Mouse (Mus musculus) limb, embryonic 14.5 days (tissue): Measurements from ENCODE around the gene Sapcd1. TPM values are rescaled to one million over a fixed set of nuclear protein-coding genes. Genes with fewer than 3 reads are reported as not detected.

Source experiments
- ATAC-seq: fragments of 200-750 bp; cut with Nextera tagmentation; 2 replicates; pipeline ENCODE4 v1.8.0; 2017; ENCODE audit warnings: low read depth, moderate number of reproducible peaks, moderate TSS enrichment; ENCODE audit not compliant: low FRiP score
- DNase-seq: peaks from one replicate; pipeline ENCODE4 v3.0.0-alpha.2; 2015; ENCODE audit warnings: low spot score
- H3K27ac ChIP-seq: fragments of 300-500 bp; sonication (generic); replicated peaks from 2 replicates; pipeline ENCODE4 v1.5.1; 2014; ENCODE audit warnings: low read depth, mild to moderate bottlenecking, low read length, moderate library complexity, mixed read lengths
- H3K27me3 ChIP-seq: fragments of 300-500 bp; sonication (generic); 2 replicates; pipeline ENCODE4 v1.6.1; 2014; ENCODE audit warnings: low read length, mixed read lengths; ENCODE audit not compliant: control insufficient read depth, insufficient read depth
- H3K36me3 ChIP-seq: fragments of 300-500 bp; sonication (generic); 2 replicates; pipeline ENCODE4 v1.6.1; 2014; ENCODE audit warnings: mild to moderate bottlenecking, low read length, moderate library complexity, mixed read lengths; ENCODE audit not compliant: control insufficient read depth, insufficient read depth
- H3K4me1 ChIP-seq: fragments of 300-500 bp; sonication (generic); 2 replicates; pipeline ENCODE4 v1.6.1; 2014; ENCODE audit warnings: antibody characterized with exemption, low read length, mixed read lengths; ENCODE audit not compliant: control insufficient read depth, insufficient read depth
- H3K4me2 ChIP-seq: fragments of 300-500 bp; sonication (generic); replicated peaks from 2 replicates; pipeline ENCODE4 v1.6.1; 2014; ENCODE audit warnings: low read depth, mild to moderate bottlenecking, low read length, moderate library complexity; ENCODE audit not compliant: severe bottlenecking
- H3K4me3 ChIP-seq: fragments of 300-500 bp; sonication (generic); replicated peaks from 2 replicates; pipeline ENCODE4 v1.5.1; 2014; ENCODE audit warnings: low read length
- H3K9ac ChIP-seq: fragments of 300-500 bp; sonication (generic); 2 replicates; pipeline ENCODE4 v1.6.1; 2014; ENCODE audit warnings: mild to moderate bottlenecking, low read depth, low read length, moderate library complexity; ENCODE audit not compliant: severe bottlenecking
- H3K9me3 ChIP-seq: fragments of 300-500 bp; sonication (generic); 2 replicates; pipeline ENCODE4 v1.6.1; 2016; ENCODE audit warnings: low read length; ENCODE audit not compliant: control insufficient read depth
- POLR2A ChIP-seq: fragments of 200-500 bp; IDR thresholded peaks from 2 replicates; pipeline ENCODE4 v1.8.0; 2012; ENCODE audit warnings: inconsistent platforms, mild to moderate bottlenecking, moderate library complexity, borderline replicate concordance; ENCODE audit not compliant: insufficient read depth, insufficient read length; ENCODE audit errors: extremely low read depth
- WGBS: fragments of 180-500 bp; shearing (Covaris S2); extraction: QIAGEN DNeasy Blood & Tissue Kit; methylation state at CpG from one replicate; pipeline ENCODE4 v1.1.7; 2014; 5-methylcytosine and 5-hydroxymethylcytosine counted together
- polyA plus RNA-seq, 2 experiments: library from polyadenylated mRNA; depleted of rRNA in 1 of 2; stranded (reverse) in 1 of 2; unstranded in 1 of 2; fragments of >200 nt; fragmentation: Nextera tagmentation in 1 of 2; extraction: Ambion mirVana in 1 of 2; gene quantifications; 2 replicates each; pipeline versions ENCODE4 v1.2.1 to v1.2.3; 2012 to 2014

The Sapcd1 gene
- polyA plus RNA-seq, 2 experiments: 12.0 to 13.7 TPM

DNA sequence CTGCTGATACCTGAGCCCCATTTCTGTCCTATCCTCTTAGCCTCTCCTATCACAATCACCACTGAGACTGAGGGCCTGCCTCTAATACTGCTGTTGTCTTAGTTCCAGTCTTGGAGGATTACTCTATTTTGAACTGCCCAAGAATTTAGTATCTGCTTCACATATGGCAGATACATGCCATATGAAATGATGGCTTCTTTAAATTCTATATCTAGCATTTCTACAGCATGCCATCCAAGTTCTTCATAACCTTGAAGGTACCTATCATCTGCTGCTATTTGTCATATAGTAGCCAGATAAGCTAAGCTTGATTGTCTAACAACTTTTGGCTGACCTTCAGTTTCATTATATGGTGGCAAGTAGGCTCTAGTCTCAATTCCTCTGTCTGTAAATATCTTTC lies 33.1 kb downstream of the Sapcd1 start:
- no peak for DNase-seq
- Histone ChIP-seq H3K9me3 (no peaks in the 10 kb centered on the region), H3K9ac (no peak overlapping the region), H3K36me3 (peaks cover 19% of the 10 kb centered on the region), H3K27me3 (no peaks in the 10 kb centered on the region), H3K4me2 (no peak overlapping the region), H3K4me1 (peaks cover 4% of the 10 kb centered on the region; the same call in 1 of the 2 replicates), H3K27ac (no peak overlapping the region), H3K4me3 (no peak overlapping the region)
- no peak for ATAC-seq
- TF ChIP-seq POLR2A: no peak

DNA sequence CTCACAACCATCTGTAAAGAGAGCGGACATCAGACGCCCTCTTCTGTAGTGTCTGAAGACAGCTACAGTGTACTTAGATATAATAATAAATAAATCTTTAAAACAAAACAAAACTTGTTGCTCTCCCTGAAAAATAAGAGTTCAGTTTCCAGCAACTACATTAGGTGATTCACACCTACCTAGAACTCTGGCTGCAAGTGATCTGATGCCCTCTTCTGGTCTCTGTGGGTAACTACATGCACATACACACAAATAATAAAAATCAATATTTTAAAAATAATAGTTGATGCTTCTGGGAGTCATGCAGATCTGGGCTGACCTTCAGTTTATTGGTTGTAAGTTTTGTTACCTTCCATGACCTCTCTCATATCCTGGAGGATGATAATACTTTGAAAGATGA lies 43.6 kb downstream of the Sapcd1 start:
- ATAC-seq: no peak
- Histone ChIP-seq H3K9me3 (no peaks in the 10 kb centered on the region), H3K4me1 (peaks cover 8% of the 10 kb centered on the region), H3K36me3 (peaks cover 28% of the 10 kb centered on the region), H3K27ac (no peak overlapping the region), H3K27me3 (no peaks in the 10 kb centered on the region), H3K4me3 (no peak overlapping the region), H3K4me2 (no peak overlapping the region), H3K9ac (no peak overlapping the region)
- WGBS: 80% methylated on average over 2 of the region's 2 CpGs
- DNase-seq: peak; percentile 14
- no peak for TF ChIP-seq POLR2A

DNA sequence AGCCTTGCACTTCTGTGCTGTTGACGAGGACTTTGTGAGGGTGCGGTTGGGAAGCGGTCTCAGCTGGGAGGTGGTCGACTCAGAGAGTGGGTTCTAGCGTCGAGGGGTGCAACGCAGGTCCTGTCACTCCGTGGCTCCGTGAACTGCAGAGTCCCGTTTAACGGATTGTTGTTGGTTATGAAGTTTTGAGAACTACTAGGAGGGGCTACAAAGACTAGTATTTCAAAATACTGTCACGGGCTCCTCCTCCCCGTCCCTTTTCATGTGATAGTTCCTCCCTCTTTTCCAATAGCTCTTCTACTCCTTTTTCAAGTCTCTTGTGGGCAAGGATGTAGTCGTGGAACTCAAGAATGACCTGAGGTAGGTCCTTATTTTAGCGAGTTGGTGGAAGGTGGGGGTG lies 45.5 kb downstream of the Sapcd1 start:
- under 1% methylated on average over 15 of the region's 15 CpGs for WGBS
- ATAC-seq (no peak; the same call in 1 of the 2 replicates), DNase-seq (no peak)
- peaks cover 8% of the 10 kb centered on the region for H3K4me1 ChIP-seq
- peak overlapping the region; percentile 91 for H3K9ac ChIP-seq
- no peaks in the 10 kb centered on the region for H3K9me3 ChIP-seq
- peak overlapping the region; percentile 98 for H3K27ac ChIP-seq
- no peaks in the 10 kb centered on the region for H3K27me3 ChIP-seq
- no peak for TF ChIP-seq POLR2A
- H3K4me2 ChIP-seq: peak overlapping the region; percentile 66
- peak overlapping the region; percentile 86 for H3K4me3 ChIP-seq
- H3K36me3 ChIP-seq: peaks cover 21% of the 10 kb centered on the region

DNA sequence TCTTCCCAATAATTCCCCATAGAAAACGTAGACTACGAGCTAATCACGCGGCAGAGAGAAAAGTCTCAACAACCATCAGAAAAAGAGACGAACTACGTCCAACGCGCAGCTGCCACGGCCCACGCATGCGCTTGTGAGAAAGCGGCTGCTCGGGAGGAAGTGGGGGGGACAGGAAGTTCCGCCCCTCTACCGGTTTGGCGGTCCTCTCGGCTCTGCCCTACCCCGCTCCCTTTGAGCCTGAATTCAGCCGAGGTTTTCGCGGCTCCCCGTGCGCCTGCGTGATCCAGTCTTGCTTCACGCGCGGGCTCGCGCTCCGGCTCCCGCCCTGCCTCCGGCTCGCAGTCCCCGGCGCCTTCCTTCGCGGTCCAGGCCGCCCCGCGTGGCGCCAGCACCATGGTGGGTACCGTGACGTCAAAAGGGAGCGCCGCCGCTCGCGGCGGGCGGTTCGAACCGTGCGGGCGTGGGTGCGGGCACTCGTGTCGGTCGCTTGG lies 46.1 kb downstream of the Sapcd1 start, which contains the start of gene Lsm2:
TSS of gene Lsm2 (plus strand) at position 173 of the 491 bp plus-strand sequence.
- Histone ChIP-seq H3K36me3 (peaks cover 20% of the 10 kb centered on the region), H3K27me3 (no peaks in the 10 kb centered on the region), H3K4me2 (peak within 1 kb of the TSS; percentile 66), H3K4me3 (peak within 1 kb of the TSS; percentile 86), H3K9ac (peak within 1 kb of the TSS; percentile 91), H3K27ac (peak within 1 kb of the TSS; percentile 98), H3K4me1 (peaks cover 8% of the 10 kb centered on the region), H3K9me3 (no peaks in the 10 kb centered on the region)
- peak; percentile 96 for ATAC-seq
- peak; percentile 94 for DNase-seq
- WGBS: under 1% methylated on average over 58 of the region's 58 CpGs
- TF ChIP-seq POLR2A: peak; percentile 25; the same call in 1 of the 2 replicates

DNA sequence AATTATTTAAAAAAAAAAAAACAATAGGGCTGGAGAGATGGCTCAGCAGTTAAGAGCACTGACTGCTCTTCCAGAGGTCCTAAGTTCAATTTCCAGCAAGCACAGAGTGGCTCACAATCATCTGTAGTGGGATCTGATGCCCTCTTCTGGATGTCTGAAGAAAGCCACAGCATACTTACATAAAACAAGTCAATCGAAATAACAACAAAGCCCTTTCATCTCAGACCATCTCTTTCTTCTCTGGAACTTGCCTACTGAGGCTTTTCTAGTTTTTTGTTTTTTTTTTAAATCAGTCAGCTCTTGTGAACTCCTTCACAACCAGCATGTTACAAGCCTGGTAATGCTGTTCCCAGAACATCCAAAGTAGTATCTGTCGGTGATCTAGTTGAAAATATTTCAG lies 47.2 kb downstream of the Sapcd1 start:
- Histone ChIP-seq H3K27ac (peak overlapping the region; percentile 98; the same call in 1 of the 2 replicates), H3K4me2 (peak overlapping the region; percentile 66), H3K27me3 (no peaks in the 10 kb centered on the region), H3K4me1 (peaks cover 8% of the 10 kb centered on the region), H3K36me3 (peaks cover 9% of the 10 kb centered on the region), H3K9ac (peak overlapping the region; percentile 91), H3K9me3 (no peaks in the 10 kb centered on the region), H3K4me3 (peak overlapping the region; percentile 86)
- DNase-seq (peak; percentile 75), ATAC-seq (no peak)
- 16% methylated on average over 2 of the region's 2 CpGs for WGBS
- no peak for TF ChIP-seq POLR2A
